Mouse (Mus musculus) midbrain, postnatal 0 days (tissue): ENCODE measurements around the gene Omg. TPM values are rescaled to one million over a fixed set of nuclear protein-coding genes. Genes with fewer than 3 reads are reported as not detected.

Experiments used
- ATAC-seq: fragments of 200-750 bp; cut with Nextera tagmentation; 2 replicates; pipeline ENCODE4 v1.8.0; 2017; ENCODE audit warnings: moderate number of reproducible peaks, mild to moderate bottlenecking, moderate TSS enrichment, moderate library complexity; ENCODE audit not compliant: low FRiP score
- DNase-seq: peaks from one replicate; pipeline ENCODE4 v3.0.0-alpha.2; 2015; ENCODE audit warnings: low spot score
- H3K27ac ChIP-seq: fragments of 300-500 bp; sonication (generic); 2 replicates; pipeline ENCODE4 v1.5.1; 2014; ENCODE audit warnings: low read depth, mild to moderate bottlenecking, low read length, mixed read lengths
- H3K27me3 ChIP-seq: fragments of 300-500 bp; sonication (generic); 2 replicates; pipeline ENCODE4 v1.6.1; 2014; ENCODE audit warnings: low read length, control low read depth, mixed read lengths; ENCODE audit not compliant: insufficient read depth
- H3K36me3 ChIP-seq: fragments of 300-500 bp; sonication (generic); 2 replicates; pipeline ENCODE4 v1.6.1; 2014; ENCODE audit warnings: low read length, control low read depth, mixed read lengths; ENCODE audit not compliant: insufficient read depth
- H3K4me1 ChIP-seq: fragments of 300-500 bp; sonication (generic); 2 replicates; pipeline ENCODE4 v1.6.1; 2014; ENCODE audit warnings: mild to moderate bottlenecking, control low read depth, antibody characterized with exemption, low read length, mixed read lengths; ENCODE audit not compliant: insufficient read depth
- H3K4me2 ChIP-seq: fragments of 300-500 bp; sonication (generic); 2 replicates; pipeline ENCODE4 v1.6.1; 2014; ENCODE audit warnings: low read depth, mild to moderate bottlenecking, low read length, mixed read lengths; ENCODE audit not compliant: poor library complexity, severe bottlenecking
- H3K4me3 ChIP-seq: fragments of 300-500 bp; sonication (generic); 2 replicates; pipeline ENCODE4 v1.5.1; 2014; ENCODE audit warnings: low read depth, mild to moderate bottlenecking, low read length, moderate library complexity
- H3K9ac ChIP-seq: fragments of 300-500 bp; sonication (generic); replicated peaks from 2 replicates; pipeline ENCODE4 v1.6.1; 2014; ENCODE audit warnings: mild to moderate bottlenecking, low read length, moderate library complexity, mixed read lengths; ENCODE audit not compliant: poor library complexity, severe bottlenecking
- H3K9me3 ChIP-seq: fragments of 300-500 bp; sonication (generic); 2 replicates; pipeline ENCODE4 v1.6.1; 2016; ENCODE audit warnings: low read length, control low read depth
- CTCF ChIP-seq: IDR thresholded peaks from 2 replicates; pipeline ENCODE4 v1.5.1; 2016; ENCODE audit warnings: antibody characterized with exemption, mild to moderate bottlenecking
- WGBS: fragments of 180-500 bp; shearing (Covaris S2); extraction: QIAGEN DNeasy Blood & Tissue Kit; methylation state at CpG from one replicate; pipeline ENCODE4 v1.1.7; 2014; 5-methylcytosine and 5-hydroxymethylcytosine counted together
- polyA plus RNA-seq: library from polyadenylated mRNA; unstranded; fragments of >200 nt; fragmentation: Nextera tagmentation; extraction: Ambion mirVana; gene quantifications from 2 replicates; pipeline ENCODE4 v1.2.1, GENCODE M21; 2015
- total RNA-seq: library from RNA; depleted of rRNA; stranded (reverse); fragments of >200 nt; gene quantifications from 2 replicates; pipeline ENCODE4 v1.2.3, GENCODE M21; 2014

Gene Omg
- total and polyA plus RNA-seq, 2 experiments from 2014 or later, result 27.2 to 31.4 TPM

DNA sequence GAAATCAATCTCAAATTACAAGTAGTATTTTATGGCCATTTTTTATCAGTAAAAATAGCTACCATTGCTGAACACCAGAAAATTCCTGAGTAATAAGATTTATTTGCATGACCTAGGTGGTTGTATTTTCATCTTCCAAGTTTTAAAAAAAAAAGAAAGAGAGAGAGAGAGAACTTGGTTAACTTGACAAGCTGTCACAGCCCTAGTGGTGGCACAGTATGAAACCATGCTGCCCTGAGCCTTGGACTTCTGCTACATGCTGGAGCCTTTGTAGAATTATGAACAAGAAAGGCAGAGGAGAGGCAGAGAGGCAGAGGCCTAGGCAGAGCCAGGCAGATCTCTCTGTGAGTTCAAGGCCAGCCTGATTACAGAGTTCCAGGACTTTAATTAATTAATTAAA, 18.0 kb upstream of the Omg start:
- Histone ChIP-seq H3K9me3 (no peaks in the 10 kb centered on the region), H3K4me3 (no peak overlapping the region), H3K27me3 (no peaks in the 10 kb centered on the region), H3K9ac (no peak overlapping the region), H3K27ac (no peak overlapping the region), H3K4me1 (no peaks in the 10 kb centered on the region), H3K4me2 (no peak overlapping the region), H3K36me3 (no peaks in the 10 kb centered on the region)
- TF ChIP-seq CTCF, result no peak
- ATAC-seq (no peak), DNase-seq (no peak)

DNA sequence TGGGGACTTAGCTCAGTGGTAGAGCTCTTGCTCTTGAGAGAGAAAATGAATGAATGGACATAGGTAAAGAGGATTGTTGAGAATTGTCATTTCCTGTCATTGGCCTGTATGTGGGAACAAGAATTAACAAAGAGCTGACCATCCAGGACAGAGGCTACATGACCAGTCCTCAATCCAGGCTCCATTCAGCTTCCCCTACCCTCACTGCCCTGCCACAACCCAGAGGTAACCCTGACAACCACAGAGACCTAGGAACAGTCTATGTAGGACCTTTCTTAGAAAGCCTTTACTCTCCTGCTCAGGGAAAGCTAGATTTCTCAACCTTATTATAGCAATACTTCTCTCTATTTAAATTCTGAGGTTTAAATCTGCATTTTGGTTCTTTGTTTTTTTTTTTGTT, 16.9 kb upstream of the Omg start:
- no peak overlapping the region for H3K9ac ChIP-seq
- no peaks in the 10 kb centered on the region for H3K27me3 ChIP-seq
- H3K4me2 ChIP-seq, result no peak overlapping the region
- ATAC-seq (no peak), DNase-seq (no peak)
- H3K4me3 ChIP-seq, result no peak overlapping the region
- no peaks in the 10 kb centered on the region for H3K4me1 ChIP-seq
- no peak for TF ChIP-seq CTCF
- no peaks in the 10 kb centered on the region for H3K9me3 ChIP-seq
- H3K36me3 ChIP-seq, result no peaks in the 10 kb centered on the region
- H3K27ac ChIP-seq, result no peak overlapping the region

DNA sequence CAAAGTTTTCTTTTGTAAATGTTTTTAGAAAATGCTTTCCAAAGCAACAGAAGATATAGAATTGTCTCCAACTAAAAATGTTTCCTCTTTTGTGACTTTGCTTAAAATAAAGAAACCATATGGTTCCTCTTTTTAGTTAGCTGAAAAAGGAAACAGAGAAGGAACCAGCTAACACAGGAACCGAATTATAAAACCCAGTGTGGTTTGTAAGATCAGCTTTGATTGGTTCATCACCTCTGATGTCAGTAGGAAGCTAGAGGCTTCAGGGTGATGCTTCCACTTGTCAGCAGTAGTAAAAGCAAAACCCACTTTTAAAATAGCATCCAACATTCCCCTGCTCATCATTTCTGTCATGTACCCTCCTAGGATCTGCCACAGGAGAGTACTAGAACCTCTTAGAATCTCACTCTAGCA, 16.0 kb upstream of the Omg start:
- H3K36me3 ChIP-seq, result no peaks in the 10 kb centered on the region
- H3K4me2 ChIP-seq, result no peak overlapping the region
- no peak for TF ChIP-seq CTCF
- no peaks in the 10 kb centered on the region for H3K4me1 ChIP-seq
- no peak overlapping the region for H3K4me3 ChIP-seq
- 81% methylated on average over 1 of the region's 1 CpGs for WGBS
- no peaks in the 10 kb centered on the region for H3K27me3 ChIP-seq
- ATAC-seq, result no peak
- DNase-seq, result no peak
- no peak overlapping the region for H3K27ac ChIP-seq
- H3K9ac ChIP-seq, result no peak overlapping the region
- no peaks in the 10 kb centered on the region for H3K9me3 ChIP-seq

DNA sequence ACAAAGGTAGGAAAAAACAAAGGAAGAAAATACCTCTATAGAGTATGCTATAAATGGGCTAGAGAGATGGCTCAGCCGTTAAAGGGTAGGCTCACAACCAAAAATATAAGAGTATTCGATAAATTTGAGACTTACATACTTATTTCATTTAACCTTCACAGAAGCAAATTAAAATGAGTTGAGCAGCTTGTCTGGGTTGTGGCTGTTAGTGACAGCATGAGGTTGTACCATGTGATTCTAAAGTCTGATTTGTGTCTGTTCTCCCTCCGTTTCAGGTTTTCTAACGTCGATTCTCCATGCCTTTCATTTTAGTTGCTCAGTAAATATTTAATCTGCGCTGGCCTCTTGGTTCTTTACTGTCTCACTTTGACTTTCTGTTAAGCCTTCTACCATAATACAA, 15.4 kb upstream of the Omg start:
- DNase-seq (no peak), ATAC-seq (no peak)
- Histone ChIP-seq H3K4me1 (no peaks in the 10 kb centered on the region), H3K27me3 (no peaks in the 10 kb centered on the region), H3K9me3 (no peaks in the 10 kb centered on the region), H3K4me3 (no peak overlapping the region), H3K36me3 (0 out of 2 replicates have a peak, but pooled peaks cover under 1% of the 10 kb centered on the region), H3K4me2 (no peak overlapping the region), H3K9ac (no peak overlapping the region), H3K27ac (no peak overlapping the region)
- 74% methylated on average over 6 of the region's 6 CpGs for WGBS
- no peak for TF ChIP-seq CTCF

DNA sequence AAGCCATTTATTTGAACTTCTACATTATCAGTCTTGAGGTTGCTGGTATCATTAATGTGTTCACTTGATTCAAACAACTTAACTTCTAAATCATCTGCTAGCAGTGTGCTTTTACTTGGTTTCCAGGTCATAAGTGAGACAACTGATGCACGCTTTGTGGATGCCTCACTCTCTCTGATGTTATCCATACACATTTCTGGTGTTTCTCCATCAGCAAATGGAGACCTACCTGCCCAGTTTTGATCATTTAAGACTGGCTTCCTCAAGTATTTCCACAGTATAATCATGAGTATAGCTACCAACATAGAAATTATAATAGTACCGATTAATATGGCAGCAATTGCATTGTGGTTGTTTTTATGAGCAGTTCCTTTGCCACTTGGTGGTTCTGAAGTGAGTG, 11.9 kb upstream of the Omg start:
- Histone ChIP-seq H3K9ac (no peak overlapping the region), H3K9me3 (no peaks in the 10 kb centered on the region), H3K27me3 (no peaks in the 10 kb centered on the region), H3K27ac (no peak overlapping the region), H3K4me2 (no peak overlapping the region), H3K4me1 (no peaks in the 10 kb centered on the region), H3K4me3 (no peak overlapping the region), H3K36me3 (0 out of 2 replicates have a peak, but pooled peaks cover 2% of the 10 kb centered on the region)
- ATAC-seq, result no peak
- no peak for DNase-seq
- WGBS, result 99% methylated on average over 2 of the region's 2 CpGs
- no peak for TF ChIP-seq CTCF

DNA sequence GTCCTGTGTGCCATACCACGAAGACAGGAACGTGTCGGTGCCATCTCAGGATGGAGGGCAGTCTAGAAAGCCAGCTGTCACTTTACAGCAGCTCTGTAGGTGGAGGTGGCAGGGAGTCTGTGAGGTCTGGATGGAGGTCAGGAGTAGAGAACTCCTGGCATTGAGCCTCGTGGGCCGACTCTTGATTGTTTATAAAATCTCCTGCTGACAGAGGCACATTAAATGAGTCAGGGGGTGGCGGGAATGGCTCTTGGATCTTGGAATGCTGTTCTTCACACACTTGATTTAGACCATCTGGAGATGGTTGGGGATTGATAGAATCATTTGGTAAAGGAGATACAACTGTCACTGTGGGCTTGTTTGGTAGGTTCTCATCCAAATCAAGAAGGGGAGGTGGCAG, 11.4 kb upstream of the Omg start:
- no peak for DNase-seq

More for the DNA sequence above, 11.4 kb upstream of the Omg start:
- H3K9ac ChIP-seq, result no peak overlapping the region
- no peaks in the 10 kb centered on the region for H3K27me3 ChIP-seq
- 0 out of 2 replicates have a peak, but pooled peaks cover 2% of the 10 kb centered on the region for H3K36me3 ChIP-seq
- ATAC-seq, result no peak
- H3K4me3 ChIP-seq, result no peak overlapping the region
- 86% methylated on average over 6 of the region's 6 CpGs for whole genome bisulfite sequencing
- H3K9me3 ChIP-seq, result no peaks in the 10 kb centered on the region
- no peaks in the 10 kb centered on the region for H3K4me1 ChIP-seq
- no peak overlapping the region for H3K27ac ChIP-seq
- TF ChIP-seq CTCF, result no peak
- H3K4me2 ChIP-seq, result no peak overlapping the region
